Mouse (Mus musculus) limb, embryonic 14.5 days (tissue): Measurements from ENCODE around the gene Gm28845. TPM values are rescaled to one million over a fixed set of nuclear protein-coding genes. Genes with fewer than 3 reads are reported as not detected.
"Not testable (repeated sequence)": the region's sequence is repeated elsewhere in the genome, so short reads cannot be mapped to it uniquely, and the experiment has no call there.

ENCODE experiments used
- ATAC-seq: fragments of 200-750 bp; cut with Nextera tagmentation; 2 replicates; pipeline ENCODE4 v1.8.0; 2017; ENCODE audit warnings: low read depth, moderate number of reproducible peaks, moderate TSS enrichment; ENCODE audit not compliant: low FRiP score
- DNase-seq: peaks from one replicate; pipeline ENCODE4 v3.0.0-alpha.2; 2015; ENCODE audit warnings: low spot score
- H3K27ac ChIP-seq: fragments of 300-500 bp; sonication (generic); replicated peaks from 2 replicates; pipeline ENCODE4 v1.5.1; 2014; ENCODE audit warnings: low read depth, mild to moderate bottlenecking, low read length, moderate library complexity, mixed read lengths
- H3K27me3 ChIP-seq: fragments of 300-500 bp; sonication (generic); 2 replicates; pipeline ENCODE4 v1.6.1; 2014; ENCODE audit warnings: low read length, mixed read lengths; ENCODE audit not compliant: control insufficient read depth, insufficient read depth
- H3K36me3 ChIP-seq: fragments of 300-500 bp; sonication (generic); 2 replicates; pipeline ENCODE4 v1.6.1; 2014; ENCODE audit warnings: mild to moderate bottlenecking, low read length, moderate library complexity, mixed read lengths; ENCODE audit not compliant: control insufficient read depth, insufficient read depth
- H3K4me1 ChIP-seq: fragments of 300-500 bp; sonication (generic); 2 replicates; pipeline ENCODE4 v1.6.1; 2014; ENCODE audit warnings: antibody characterized with exemption, low read length, mixed read lengths; ENCODE audit not compliant: control insufficient read depth, insufficient read depth
- H3K4me2 ChIP-seq: fragments of 300-500 bp; sonication (generic); replicated peaks from 2 replicates; pipeline ENCODE4 v1.6.1; 2014; ENCODE audit warnings: low read depth, mild to moderate bottlenecking, low read length, moderate library complexity; ENCODE audit not compliant: severe bottlenecking
- H3K4me3 ChIP-seq: fragments of 300-500 bp; sonication (generic); replicated peaks from 2 replicates; pipeline ENCODE4 v1.5.1; 2014; ENCODE audit warnings: low read length
- H3K9ac ChIP-seq: fragments of 300-500 bp; sonication (generic); 2 replicates; pipeline ENCODE4 v1.6.1; 2014; ENCODE audit warnings: mild to moderate bottlenecking, low read depth, low read length, moderate library complexity; ENCODE audit not compliant: severe bottlenecking
- H3K9me3 ChIP-seq: fragments of 300-500 bp; sonication (generic); 2 replicates; pipeline ENCODE4 v1.6.1; 2016; ENCODE audit warnings: low read length; ENCODE audit not compliant: control insufficient read depth
- POLR2A ChIP-seq: fragments of 200-500 bp; IDR thresholded peaks from 2 replicates; pipeline ENCODE4 v1.8.0; 2012; ENCODE audit warnings: inconsistent platforms, mild to moderate bottlenecking, moderate library complexity, borderline replicate concordance; ENCODE audit not compliant: insufficient read depth, insufficient read length; ENCODE audit errors: extremely low read depth
- WGBS: fragments of 180-500 bp; shearing (Covaris S2); extraction: QIAGEN DNeasy Blood & Tissue Kit; methylation state at CpG from one replicate; pipeline ENCODE4 v1.1.7; 2014; 5-methylcytosine and 5-hydroxymethylcytosine counted together
- polyA plus RNA-seq, 2 experiments: library from polyadenylated mRNA; depleted of rRNA in 1 of 2; stranded (reverse) in 1 of 2; unstranded in 1 of 2; fragments of >200 nt; fragmentation: Nextera tagmentation in 1 of 2; extraction: Ambion mirVana in 1 of 2; gene quantifications; 2 replicates each; pipeline versions ENCODE4 v1.2.1 to v1.2.3; 2012 to 2014

Gene Gm28845
- polyA plus RNA-seq, 2 experiments = not detected

DNA sequence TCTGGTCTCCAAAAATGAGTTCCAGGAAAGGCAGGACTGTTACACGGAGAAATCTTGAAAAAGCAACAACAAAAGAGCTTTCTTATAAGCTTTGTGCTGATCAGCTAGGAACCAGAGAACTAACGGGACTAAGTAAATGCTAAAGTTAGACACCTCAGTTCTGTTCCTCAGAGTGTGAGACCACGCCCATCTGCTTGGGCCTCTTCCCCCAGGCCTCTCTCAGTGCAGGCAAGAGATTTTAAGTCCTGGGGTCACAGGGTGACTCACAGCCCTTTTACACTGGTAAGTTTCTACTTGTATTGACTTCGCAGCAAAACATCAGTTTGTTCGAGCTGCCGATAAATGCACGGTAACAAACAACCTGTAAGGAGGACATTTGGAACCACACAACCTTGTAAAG is 67.7 kb downstream of the Gm28845 start:
- WGBS = 60% methylated on average over 7 of the region's 7 CpGs

DNA sequence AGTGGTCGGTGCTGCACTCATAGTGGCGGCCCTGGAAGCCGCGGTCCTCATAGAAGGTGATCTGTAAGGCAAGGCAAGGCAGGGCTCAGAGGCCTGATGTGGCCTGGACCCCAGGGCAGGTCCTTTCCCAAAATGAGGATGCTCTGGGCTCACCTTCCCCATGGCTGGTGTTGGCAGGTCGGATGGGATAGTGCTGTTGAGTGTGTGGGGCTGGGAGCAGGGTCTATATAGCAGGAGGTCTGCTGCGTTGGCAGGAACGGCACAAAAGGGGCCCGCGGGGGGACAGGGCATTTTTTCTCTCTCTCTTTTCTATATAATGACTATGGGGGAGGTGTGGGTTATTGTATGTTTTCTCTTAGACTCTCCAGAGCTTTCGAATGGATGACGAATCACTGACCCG is 68.4 kb downstream of the Gm28845 start, which contains the start of gene Cryge:
Gene Cryge, minus strand, starts transcription at position 198 of the 400 bp plus-strand sequence.
- WGBS = 69% methylated on average over 8 of the region's 12 CpGs
- not testable (repeated sequence) for ATAC-seq, H3K4me1 ChIP-seq, H3K4me2 ChIP-seq, H3K27me3 ChIP-seq, H3K27ac ChIP-seq, DNase-seq, H3K9me3 ChIP-seq, H3K4me3 ChIP-seq, H3K9ac ChIP-seq, H3K36me3 ChIP-seq

More for the DNA sequence above, 67.7 kb downstream of the Gm28845 start:
- Histone ChIP-seq H3K4me1 (no peaks in the 10 kb centered on the region), H3K4me3 (no peak overlapping the region), H3K27me3 (no peaks in the 10 kb centered on the region), H3K27ac (no peak overlapping the region), H3K9me3 (no peaks in the 10 kb centered on the region), H3K36me3 (no peaks in the 10 kb centered on the region), H3K9ac (no peak overlapping the region), H3K4me2 (no peak overlapping the region)
- DNase-seq (no peak), ATAC-seq (no peak)
- TF ChIP-seq POLR2A = no peak

Other genes starting within 250 kb of the Gm28845 start
- 3.7 and 3.9 TPM in 2 replicates for gene Plekhm3, start 162.7 kb downstream of the Gm28845 start, polyA plus RNA-seq (2012; rRNA removed)
- gene Plekhm3, start 162.7 kb downstream of the Gm28845 start, polyA plus RNA-seq (2014; fragmentation: Nextera tagmentation; extraction: Ambion mirVana) = 6.0 and 8.0 TPM in 2 replicates
- 0.08 TPM in 2 replicates for gene Akr1cl, start 86.8 kb downstream of the Gm28845 start, polyA plus RNA-seq (2012; rRNA removed)
- gene Akr1cl, start 86.8 kb downstream of the Gm28845 start, polyA plus RNA-seq (2014; fragmentation: Nextera tagmentation; extraction: Ambion mirVana) = 0.23 TPM in 1 of 2 replicates, not detected in the other
- gene Cryge, start 68.4 kb downstream of the Gm28845 start, polyA plus RNA-seq (2012; rRNA removed) = not detected in 2 replicates
- not detected in 2 replicates for gene Cryge, start 68.4 kb downstream of the Gm28845 start, polyA plus RNA-seq (2014; fragmentation: Nextera tagmentation; extraction: Ambion mirVana)
- not detected in 2 replicates for gene Crygd, start 56.1 kb downstream of the Gm28845 start, polyA plus RNA-seq (2012; rRNA removed)
- gene Crygd, start 56.1 kb downstream of the Gm28845 start, polyA plus RNA-seq (2014; fragmentation: Nextera tagmentation; extraction: Ambion mirVana) = not detected in 2 replicates
- gene Crygc, start 45.9 kb downstream of the Gm28845 start, polyA plus RNA-seq (2012; rRNA removed) = not detected in 2 replicates
- gene Crygc, start 45.9 kb downstream of the Gm28845 start, polyA plus RNA-seq (2014; fragmentation: Nextera tagmentation; extraction: Ambion mirVana) = not detected in 2 replicates
- 0.29 and 0.73 TPM in 2 replicates for gene Crygb, start 37.3 kb downstream of the Gm28845 start, polyA plus RNA-seq (2012; rRNA removed)
- not detected in 2 replicates for gene Crygb, start 37.3 kb downstream of the Gm28845 start, polyA plus RNA-seq (2014; fragmentation: Nextera tagmentation; extraction: Ambion mirVana)
- gene Cryga, start 16.2 kb downstream of the Gm28845 start, polyA plus RNA-seq (2012; rRNA removed) = not detected in 2 replicates
- gene Cryga, start 16.2 kb downstream of the Gm28845 start, polyA plus RNA-seq (2014; fragmentation: Nextera tagmentation; extraction: Ambion mirVana) = not detected in 2 replicates
- gene D630023F18Rik, start 3.7 kb upstream of the Gm28845 start, polyA plus RNA-seq (2012; rRNA removed) = 0.24 and 0.32 TPM in 2 replicates
- 0.37 and 0.44 TPM in 2 replicates for gene D630023F18Rik, start 3.7 kb upstream of the Gm28845 start, polyA plus RNA-seq (2014; fragmentation: Nextera tagmentation; extraction: Ambion mirVana)
- gene Idh1, start 66.9 kb upstream of the Gm28845 start, polyA plus RNA-seq (2012; rRNA removed) = 54.0 and 62.2 TPM in 2 replicates
- 128 and 137 TPM in 2 replicates for gene Idh1, start 66.9 kb upstream of the Gm28845 start, polyA plus RNA-seq (2014; fragmentation: Nextera tagmentation; extraction: Ambion mirVana)
- gene Pikfyve, start 67.1 kb upstream of the Gm28845 start, polyA plus RNA-seq (2012; rRNA removed) = 8.1 and 9.1 TPM in 2 replicates
- gene Pikfyve, start 67.1 kb upstream of the Gm28845 start, polyA plus RNA-seq (2014; fragmentation: Nextera tagmentation; extraction: Ambion mirVana) = 15.8 and 17.1 TPM in 2 replicates
- gene Pth2r, start 162.5 kb upstream of the Gm28845 start, polyA plus RNA-seq (2012; rRNA removed) = 0.33 and 0.39 TPM in 2 replicates
- 0.15 and 0.32 TPM in 2 replicates for gene Pth2r, start 162.5 kb upstream of the Gm28845 start, polyA plus RNA-seq (2014; fragmentation: Nextera tagmentation; extraction: Ambion mirVana)